Mouse (Mus musculus): ENCODE measurements around the gene Osbpl8.
"Not testable (repeated sequence)": the region's sequence is repeated elsewhere in the genome, so short reads cannot be mapped to it uniquely, and the experiment has no call there.

The Osbpl8 gene

DNA sequence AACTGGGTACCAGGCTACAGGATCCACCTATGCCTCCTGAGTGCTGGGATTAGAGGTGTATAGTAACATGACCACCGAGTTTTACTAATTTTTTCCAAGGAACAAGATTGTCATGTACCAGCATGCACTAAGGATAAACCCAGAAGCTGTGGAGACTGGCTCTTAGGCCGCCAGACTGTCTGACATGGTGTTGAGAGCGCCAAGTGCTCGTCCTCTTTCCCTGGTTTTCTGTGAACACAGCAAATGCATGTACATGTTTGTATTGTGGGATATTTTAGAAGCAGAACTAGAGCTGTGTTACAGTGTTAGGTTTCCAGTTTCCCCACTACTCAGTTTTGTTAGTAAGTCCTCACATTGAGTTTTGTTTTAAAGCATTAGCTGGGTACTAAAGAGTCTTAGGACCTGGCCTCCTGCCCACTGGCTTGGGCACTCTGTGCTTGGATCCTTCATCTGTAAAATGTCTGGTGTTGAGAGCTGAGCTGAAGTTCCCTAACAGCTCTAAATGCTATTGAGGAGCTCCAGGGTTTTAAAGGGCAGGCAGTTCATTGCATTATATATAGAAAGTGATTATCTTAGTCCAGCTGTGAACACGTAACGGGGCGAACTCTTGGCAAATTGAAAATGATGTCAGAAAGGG lies 19.2 kb downstream of the Osbpl8 start:
- CTCF ChIA-PET, result interaction anchor here (0.6 to 1.1 kb wide), 3 partner anchors 26 to 78 kb away, joined by 3 to 4 read pairs (median 3); no protein-coding TSS in a partner anchor

DNA sequence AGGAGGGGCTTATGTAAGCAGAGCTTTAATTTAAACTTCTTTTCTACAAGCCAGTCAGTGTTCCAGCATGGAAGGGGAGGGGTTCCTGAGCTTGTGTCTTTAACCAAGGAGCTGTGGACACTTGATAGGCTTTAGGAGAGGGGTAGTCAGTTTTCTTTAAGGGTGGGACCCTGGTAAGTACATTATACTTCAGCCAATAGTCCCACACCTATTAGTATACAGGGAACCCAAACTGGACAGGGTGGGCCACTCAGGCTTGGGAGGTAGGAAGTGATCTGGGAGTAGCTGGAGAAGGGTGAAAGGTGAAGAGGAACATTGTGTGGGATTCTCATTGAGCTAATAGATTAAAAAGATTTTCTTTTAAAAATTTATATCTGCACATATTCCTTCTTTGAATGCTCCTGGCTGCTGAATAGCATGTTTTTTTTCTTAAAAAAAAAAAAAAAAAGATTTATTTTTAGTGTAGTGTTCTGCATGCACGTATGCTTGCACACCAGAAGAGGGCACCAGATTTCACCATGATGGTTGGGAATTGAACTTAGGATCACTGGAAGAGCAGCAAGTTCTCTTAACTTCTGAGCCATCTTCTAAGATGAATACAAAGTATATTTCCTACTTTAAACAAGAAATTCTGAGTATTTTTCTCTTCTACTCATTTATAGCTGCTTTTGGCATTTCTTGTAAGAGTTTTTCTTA lies 21.2 kb downstream of the Osbpl8 start:
- CTCF ChIA-PET, result no interaction called here

DNA sequence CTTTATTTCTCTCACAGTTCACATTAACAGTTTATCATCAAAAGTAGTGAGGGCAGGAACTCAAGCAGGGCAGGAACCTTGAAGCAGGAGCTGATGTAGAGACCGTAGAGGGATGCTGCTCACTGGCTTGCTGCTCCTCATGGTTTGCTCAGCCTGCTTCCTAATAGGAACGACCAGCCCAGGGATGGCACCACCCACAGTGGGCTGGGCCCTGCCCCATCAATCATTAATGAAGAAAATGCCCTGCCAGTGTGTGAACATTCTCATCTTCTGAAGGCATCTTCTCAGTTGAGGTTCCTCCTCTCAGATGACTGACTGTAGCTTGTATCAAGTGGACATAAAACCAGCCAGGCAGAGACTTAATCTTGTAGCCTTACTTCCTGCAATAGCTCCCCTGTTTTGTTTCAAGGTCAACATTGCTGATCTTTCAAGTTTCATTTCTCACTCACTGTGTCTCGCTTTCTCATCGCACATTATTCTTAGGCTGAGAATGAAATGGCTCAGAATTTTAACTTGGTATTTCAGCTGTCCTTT lies 24.5 kb downstream of the Osbpl8 start:
- CTCF ChIA-PET, result interaction anchor here (0.6 kb wide), 1 partner anchor 13 kb away, joined by 4 read pairs; no protein-coding TSS in a partner anchor

DNA sequence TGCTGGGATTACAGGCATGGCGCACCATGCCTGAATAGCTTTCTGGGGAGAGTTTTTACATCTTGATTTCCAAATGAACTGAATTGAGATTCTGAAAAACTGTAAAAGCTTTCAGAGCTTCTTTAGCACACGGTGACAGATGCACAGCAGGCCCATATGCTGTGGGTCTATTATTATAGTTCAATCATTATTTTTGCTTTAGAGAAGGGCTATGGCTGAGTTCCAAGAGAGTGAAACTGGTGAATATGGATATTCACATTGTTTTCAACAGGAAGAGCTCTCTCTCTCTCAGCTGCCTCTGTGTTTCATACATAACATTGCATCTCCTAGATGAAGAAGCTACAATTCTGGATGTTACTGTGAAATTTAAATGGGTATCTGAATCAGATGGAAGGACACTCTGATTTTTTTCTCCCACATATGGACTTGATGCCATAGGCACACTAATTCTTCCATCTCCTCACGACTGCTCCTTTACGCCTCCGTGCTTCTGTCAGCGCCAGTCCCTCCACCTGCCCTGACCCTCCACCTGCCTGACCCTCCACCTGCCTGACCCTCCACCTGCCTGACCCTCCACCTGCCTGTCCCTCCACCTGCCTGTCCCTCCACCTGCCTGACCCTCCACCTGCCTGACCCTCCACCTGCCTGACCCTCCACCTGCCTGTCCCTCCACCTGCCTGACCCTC lies 25.7 kb downstream of the Osbpl8 start:
- CTCF ChIA-PET, result interaction anchor here (0.5 to 0.7 kb wide), 2 partner anchors 36 to 220 kb away, joined by 3 read pairs; no protein-coding TSS in a partner anchor

DNA sequence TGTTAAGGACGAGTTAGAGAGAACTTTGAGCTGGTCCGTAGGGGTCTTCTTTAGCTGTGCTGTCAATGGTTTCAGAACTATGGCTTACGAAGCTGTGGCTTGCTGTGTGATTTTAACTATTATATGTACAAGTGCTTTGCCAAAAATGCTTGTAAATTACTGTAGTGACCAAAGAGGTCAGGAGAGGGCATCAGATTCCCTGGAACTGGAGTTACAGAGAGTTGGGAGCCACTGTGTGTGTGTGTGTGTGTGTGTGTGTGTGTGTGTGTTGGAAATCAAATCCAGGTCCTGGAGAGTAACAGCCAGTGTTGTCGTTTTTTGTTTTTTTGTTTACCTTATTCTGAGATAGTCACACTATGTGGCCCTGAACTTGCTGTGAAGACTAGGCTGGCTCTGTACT lies 29.0 kb downstream of the Osbpl8 start:
- CTCF ChIA-PET, result interaction anchor here (0.6 to 0.7 kb wide), 3 partner anchors 19 to 114 kb away, joined by 3 to 8 read pairs (median 6); no protein-coding TSS in a partner anchor

DNA sequence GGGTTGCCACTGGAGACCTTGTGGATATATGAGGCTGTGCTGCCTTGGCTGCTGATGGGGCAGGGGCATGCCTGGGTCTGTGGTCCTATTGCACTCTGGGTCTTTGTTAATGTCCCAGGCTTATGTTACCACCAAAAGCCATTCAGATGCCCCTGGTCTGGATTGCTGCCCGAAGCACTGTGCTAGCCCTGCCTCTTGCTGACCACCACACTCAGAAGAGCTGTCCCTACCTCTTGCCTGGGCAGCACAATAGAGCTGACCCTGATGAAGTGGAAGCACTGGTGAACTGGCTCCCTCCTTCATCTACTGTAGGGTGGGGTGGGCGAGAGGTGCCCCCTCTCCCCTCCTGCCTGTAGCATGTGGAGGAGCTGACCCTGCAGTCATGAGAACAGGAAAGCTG lies 31.6 kb downstream of the Osbpl8 start:
- CTCF ChIA-PET, result no interaction called here

DNA sequence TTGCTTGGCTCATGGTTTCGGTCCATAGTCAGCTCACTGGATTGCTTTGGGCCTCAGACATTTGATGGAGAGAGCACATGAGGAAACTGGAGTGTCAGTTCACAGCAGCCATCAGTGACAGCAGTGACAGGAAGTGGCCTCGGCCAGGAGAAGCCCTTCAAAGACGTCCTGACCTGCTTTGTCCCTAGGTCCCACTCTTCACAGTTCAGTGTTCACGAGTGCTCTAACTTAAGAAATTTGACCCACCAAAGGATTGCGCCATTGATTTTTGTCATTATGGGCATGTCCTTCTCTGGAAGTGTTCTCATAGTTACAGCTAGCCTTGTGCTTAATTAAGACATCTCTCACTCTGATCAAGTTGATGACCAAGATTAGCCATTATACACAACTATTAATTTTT lies 34.2 kb downstream of the Osbpl8 start:
- CTCF ChIA-PET, result not testable (repeated sequence)

DNA sequence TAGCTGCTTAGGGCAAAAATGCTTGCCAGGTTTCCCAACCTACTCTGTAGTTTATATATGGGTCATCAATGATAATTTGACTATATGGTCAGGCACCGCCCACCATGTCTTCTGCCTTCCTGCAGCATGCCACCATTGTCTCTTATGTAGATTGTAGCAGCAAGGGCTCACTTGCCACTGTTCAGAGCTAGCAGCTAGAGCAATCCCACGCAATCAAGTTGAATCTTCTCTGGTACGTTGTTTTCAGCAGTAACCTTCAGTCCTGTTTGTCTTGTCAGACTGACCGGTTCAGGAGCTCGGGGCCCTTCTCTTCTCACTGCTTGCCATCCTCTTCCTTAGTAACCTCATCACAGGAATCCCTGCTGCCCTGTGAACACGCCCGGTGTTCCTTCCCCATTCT lies 36.6 kb downstream of the Osbpl8 start:
- CTCF ChIA-PET, result interaction anchor here (0.5 kb wide), 1 partner anchor 282 kb away, joined by 3 read pairs; the partner anchor contains the start of gene Csrp2

DNA sequence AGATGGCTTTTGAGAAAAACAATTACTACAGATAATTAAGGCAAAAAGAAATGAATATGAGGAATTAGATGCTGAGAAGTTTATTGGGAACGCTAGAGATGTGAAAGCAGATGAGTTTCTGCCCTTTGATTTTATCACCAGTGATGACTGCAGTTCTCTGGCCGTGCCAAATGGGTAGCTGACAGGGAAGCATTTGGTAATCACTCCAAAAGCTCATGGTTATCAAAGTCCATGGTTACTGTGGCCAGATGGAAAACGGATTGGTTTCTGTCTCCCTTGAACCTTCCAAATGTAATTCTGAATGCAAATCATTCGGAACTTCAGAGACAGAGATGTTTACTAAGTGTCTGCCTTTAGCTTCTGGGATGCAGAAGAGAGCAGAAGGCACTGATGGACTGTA lies 37.1 kb downstream of the Osbpl8 start:
- CTCF ChIA-PET, result interaction anchor here (0.5 kb wide), 1 partner anchor 282 kb away, joined by 3 read pairs; the partner anchor contains the start of gene Csrp2

DNA sequence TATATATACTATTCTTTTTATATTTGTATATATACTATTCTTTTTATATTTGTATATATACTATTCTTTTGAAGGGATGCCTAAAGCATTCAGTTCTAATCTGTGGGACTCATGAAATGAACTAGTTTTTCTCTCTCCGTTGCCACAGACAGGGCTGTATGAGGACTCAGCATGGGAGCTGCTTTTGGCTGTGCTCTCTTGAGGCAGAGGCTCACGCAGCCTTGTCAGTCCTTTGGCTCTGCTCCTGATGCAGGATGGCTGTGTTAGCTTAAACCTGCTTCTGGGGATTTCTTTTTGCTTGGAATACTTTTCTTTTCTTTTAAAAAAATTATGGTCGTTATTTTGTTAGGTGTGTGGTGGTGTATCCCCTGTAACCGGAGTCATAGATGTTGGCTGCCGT lies 39.5 kb downstream of the Osbpl8 start:
- CTCF ChIA-PET, result no interaction called here

DNA sequence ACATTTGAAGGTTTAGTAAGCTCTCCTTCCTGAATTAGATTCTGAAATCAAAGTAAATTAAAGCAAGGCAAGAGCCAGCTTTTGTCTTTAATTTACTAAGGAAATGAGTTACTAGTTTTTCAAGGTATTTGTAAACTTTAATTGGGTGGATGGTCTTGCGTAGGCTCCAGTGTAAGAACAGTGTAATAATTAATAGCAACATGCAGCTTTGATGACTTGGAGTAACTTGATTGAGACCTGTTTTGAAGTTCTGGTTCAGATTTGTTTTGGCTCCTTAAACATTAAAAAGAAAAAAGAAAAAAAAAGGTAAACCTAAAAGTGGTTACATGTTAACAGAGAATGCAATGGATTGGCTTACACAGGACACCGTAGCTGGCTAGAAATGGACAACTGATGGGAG lies 40.9 kb downstream of the Osbpl8 start:
- CTCF ChIA-PET, result no interaction called here

DNA sequence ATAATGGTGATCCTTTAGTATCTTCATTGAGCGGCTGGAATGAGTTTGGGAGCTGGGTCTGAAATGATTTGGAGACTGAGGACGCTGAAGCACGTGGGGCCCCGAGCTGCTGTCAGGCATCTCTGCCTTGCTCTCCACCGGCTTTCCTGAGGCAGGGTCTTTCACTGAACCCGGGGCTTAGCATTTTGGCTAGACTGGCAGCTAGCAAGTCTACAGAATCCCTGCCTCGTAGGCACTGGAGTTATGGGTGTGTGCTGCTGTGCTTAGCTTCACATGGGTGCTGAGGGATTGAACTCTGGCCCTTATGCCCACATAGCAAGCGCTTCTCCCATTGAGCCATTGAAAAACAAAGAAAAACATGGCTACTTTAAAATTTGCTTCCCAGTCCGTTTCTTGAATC lies 42.8 kb downstream of the Osbpl8 start:
- CTCF ChIA-PET, result no interaction called here

DNA sequence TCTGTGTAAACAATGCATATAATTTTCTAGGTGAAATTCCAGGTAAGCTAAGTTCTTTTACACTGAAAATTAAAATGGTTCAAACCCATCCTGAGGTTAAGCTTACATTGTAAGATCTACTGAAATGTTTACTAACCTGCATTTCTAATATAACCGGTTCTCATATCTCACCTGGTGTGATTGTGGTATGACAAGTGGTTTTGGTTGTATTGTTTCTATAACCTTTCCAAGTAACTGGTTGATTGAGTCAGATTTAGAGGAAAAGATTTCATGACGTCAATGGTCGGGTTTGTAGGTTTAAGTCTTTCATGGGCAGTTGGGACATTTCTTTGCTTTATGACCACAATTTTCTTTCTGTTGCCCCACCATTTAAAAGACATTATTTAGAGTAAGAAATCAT lies 49.5 kb downstream of the Osbpl8 start:
- CTCF ChIA-PET, result no interaction called here

DNA sequence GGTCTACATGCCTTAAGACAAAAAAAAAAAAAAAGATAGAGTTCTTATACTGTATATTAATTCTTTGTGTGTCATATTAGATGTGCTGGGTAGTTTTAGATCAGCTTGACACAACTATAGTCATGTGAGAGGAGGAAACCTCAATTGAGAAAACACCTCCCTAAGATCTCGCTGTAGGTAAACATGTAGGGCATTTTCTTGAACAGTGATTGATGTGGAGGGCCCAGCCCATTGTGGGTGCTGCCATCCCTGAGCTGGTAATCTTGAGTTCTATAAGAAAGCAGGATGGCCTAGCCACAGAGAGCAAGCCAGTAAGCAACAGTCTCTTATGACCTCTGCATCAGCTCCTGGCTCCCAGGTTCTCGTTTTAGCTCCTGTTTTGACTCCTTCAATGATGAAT lies 50.1 kb downstream of the Osbpl8 start:
- CTCF ChIA-PET, result interaction anchor here (0.5 kb wide), 1 partner anchor 12 kb away, joined by 4 read pairs; no protein-coding TSS in a partner anchor

DNA sequence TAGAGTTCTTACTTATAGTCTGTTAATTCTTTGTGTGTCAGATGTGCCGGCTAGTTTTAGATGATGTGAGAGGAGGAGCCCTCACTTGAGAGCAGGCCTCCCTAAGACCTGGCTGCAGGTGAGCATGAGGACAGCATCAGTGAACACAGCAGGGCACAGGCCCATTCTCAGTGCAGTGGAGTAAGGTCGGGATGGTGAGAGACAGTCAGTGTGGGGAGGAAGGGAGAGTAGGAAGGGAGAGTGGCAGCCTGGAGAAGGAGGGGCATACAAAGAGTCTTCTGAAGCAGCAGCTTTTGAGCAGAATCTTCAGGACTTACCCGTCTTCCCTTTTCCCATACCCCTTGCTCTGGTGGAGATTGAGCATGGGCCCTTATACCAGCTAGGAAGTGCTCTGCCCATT lies 51.0 kb downstream of the Osbpl8 start:
- CTCF ChIA-PET, result no interaction called here

DNA sequence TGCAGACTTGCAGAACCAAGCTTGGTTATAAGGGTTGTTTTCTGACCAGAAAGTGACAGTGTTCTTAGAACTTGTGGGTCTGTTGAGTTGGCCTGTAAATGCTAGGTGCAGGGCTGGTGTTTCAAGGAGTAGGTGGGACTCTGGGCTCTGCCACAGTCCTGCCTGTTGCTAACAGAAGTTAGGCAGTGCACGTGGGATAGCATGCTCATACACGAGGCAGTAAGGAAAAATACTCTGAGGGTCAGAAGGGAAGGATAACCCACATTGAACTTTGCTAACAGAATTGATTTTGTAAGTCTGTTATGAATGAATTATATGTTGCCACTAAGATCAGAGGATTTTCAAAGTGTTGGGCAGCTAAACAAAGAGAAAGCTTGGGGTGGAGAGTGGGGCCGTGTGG lies 51.6 kb downstream of the Osbpl8 start:
- CTCF ChIA-PET, result no interaction called here

DNA sequence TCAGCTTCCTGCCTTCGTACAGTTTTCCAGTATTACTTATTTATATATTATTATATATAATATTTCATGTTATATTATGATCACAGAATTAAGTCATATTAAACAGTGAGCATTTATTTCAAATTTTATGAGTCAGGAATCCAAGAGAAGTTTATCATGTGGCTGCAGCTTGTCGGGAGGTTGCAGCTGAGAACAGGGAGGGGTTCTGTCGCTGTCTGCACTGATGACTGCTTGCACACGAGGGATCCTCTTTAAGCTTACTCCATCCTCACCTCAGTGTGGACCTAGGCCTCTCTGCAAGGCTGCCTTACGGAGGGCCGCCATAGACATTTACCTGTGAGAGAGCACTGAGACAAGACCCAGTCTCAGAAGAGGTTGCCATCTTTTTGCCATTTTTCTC lies 58.0 kb downstream of the Osbpl8 start:
- CTCF ChIA-PET, result interaction anchor here (0.6 kb wide), 1 partner anchor 292 kb away, joined by 3 read pairs; no protein-coding TSS in a partner anchor

DNA sequence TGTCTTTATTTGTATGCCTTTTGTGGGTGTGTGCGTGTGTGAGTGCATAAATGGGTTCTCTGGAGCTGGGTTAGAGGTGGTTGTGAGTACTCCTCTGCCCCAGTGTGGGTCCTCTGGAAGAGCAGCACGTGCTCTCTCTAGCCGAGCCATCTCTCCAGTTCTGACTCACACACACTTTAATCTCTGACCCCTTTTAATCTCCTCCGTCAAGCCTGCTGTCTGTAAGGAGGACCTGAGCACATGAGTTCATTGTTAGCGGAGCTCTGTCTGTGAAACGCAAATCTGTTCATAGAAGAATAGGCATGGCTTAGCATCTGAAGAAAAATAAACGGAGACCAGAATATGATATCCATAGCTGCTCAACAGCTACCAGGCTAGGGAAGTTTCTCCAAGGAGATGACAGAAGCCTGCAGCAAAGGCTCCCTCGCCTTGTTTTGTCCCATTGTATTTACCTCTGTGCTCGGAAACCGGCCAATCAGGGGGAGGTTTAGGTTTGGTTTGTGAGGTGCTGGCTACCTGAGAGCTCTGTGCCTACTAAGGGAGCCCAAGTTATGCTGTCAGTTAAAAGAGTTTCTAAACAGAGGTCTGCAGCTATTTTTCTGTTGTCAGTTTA lies 58.8 kb downstream of the Osbpl8 start:
- CTCF ChIA-PET, result no interaction called here

DNA sequence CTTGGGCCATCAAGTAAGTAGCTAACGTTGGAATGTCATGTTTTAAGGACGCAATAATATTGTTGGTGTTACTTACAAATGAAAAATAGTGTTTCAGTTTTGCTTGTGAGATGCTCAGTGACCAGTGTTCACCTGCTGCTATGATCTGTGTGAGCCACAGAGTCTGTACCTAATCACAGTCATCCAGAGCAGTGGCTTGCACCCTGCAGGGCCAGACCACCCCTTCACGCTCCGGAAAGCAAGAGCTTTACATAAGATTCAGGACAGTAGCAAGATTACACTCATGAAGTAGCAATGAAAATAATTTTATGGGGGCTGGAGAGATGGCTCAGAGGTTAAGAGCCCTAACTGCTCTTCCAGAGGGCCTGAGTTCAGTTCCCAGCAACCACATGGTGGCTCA lies 60.1 kb downstream of the Osbpl8 start:
- CTCF ChIA-PET, result interaction anchor here (0.7 kb wide), 1 partner anchor 47 kb away, joined by 3 read pairs; no protein-coding TSS in a partner anchor

DNA sequence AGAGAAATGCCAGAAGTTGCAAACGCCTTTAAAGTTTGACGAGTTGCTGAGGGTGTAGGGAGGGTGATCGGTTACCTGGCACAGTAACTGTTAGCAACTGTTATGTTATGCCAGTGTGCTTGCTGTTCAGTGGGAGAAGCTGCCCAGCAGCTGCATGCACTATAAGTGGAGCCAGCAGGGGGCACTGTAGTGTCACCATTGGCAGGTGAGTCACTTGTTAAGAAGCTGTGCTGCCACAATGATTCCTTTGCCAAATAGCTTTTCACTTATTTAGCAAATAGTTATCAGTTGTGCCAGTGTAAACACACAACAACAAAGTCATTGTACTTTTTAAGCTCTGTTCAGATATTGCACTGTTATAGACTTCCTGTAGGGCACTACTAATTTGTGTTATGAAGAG lies 62.0 kb downstream of the Osbpl8 start:
- CTCF ChIA-PET, result interaction anchor here (0.6 to 1.6 kb wide), 3 partner anchors 12 to 118 kb away, joined by 3 to 4 read pairs (median 3); no protein-coding TSS in a partner anchor

DNA sequence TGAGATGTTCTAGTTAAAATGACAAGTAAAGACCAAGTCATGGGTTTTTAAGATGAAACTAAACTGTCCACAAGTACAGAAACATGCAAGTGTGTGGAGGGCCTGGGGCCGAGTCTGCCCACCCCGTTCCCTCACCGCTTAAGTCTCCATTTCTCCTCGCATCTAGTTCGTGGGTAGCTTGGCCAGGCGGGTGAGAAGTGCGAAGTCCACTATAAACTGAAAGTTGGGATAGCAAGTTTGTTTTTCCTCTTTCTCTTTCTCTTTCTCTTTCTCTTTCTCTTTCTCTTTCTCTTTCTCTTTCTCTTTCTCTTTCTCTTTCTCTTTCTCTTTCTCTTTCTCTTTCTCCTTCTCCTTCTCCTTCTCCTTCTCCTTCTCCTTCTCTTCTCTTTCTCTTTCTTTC lies 67.7 kb downstream of the Osbpl8 start:
- CTCF ChIA-PET, result not testable (repeated sequence)

All from spleen, embryonic (tissue).